Mouse (Mus musculus) cortical plate, adult 2 months (tissue): ENCODE data around the gene Sh2b3.

Experiments used
- CTCF ChIP-seq: fragments of 200-500 bp; IDR thresholded peaks from 2 replicates; pipeline ENCODE4 v1.5.1; 2011; ENCODE audit warnings: mild to moderate bottlenecking, control low read depth, low read length; ENCODE audit not compliant: insufficient read depth; ENCODE audit errors: extremely low read depth
- POLR2A ChIP-seq: fragments of 200-500 bp; IDR thresholded peaks from 2 replicates; pipeline ENCODE4 v1.6.1; 2011; ENCODE audit warnings: mild to moderate bottlenecking, low read length, control low read depth; ENCODE audit not compliant: insufficient read depth; ENCODE audit errors: extremely low read depth

- TF ChIP-seq CTCF (no peak), POLR2A (no peak)
Observed at GRCm38 (mm10) chr5:121815867-121816380, 21.5 kb downstream of the Sh2b3 start.
